Mouse (Mus musculus): ENCODE results near the gene Ganab.

DNA sequence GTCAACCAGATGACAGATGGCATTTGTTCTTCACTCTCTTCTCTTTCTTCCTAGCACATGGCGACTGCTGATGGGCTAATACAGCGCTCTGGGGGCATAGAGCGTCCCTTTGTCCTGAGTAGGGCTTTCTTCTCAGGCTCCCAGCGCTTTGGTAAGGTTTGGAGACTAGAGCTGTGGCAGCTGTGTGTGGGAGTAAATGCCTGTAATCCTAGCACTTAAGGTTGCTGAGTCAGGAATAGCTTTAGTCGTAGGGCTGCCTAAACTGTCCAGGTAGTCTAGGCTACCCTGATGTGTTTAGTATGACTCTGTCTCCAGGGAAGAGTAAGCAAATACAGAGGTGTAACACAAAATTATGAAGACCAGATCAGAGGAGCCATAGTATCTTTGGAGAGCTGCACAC lies 13.9 kb downstream of the Ganab start:
- TF ChIP-seq CTCF (IDR thresholded peaks at IDR 0.05; ENCODE audit: extremely low read depth, insufficient read length, insufficient replicate concordance, low read depth, low read length) (no peak), POLR2A (IDR thresholded peaks at IDR 0.05; ENCODE audit: low read depth, low read length) (no peak)

Data from small intestine, adult 2 months (tissue).